Mouse (Mus musculus) hindbrain, postnatal 0 days (tissue): ENCODE data around the gene Ogg1. TPM values are rescaled to one million over a fixed set of nuclear protein-coding genes. Genes with fewer than 3 reads are reported as not detected.

Experiments
- ATAC-seq: fragments of 200-750 bp; cut with Nextera tagmentation; 2 replicates; pipeline ENCODE4 v1.8.0; 2017; ENCODE audit warnings: mild to moderate bottlenecking, moderate TSS enrichment, moderate library complexity
- DNase-seq: peaks from one replicate; pipeline ENCODE4 v3.0.0-alpha.2; 2015; ENCODE audit warnings: low spot score
- H3K27ac ChIP-seq: fragments of 300-500 bp; sonication (generic); 2 replicates; pipeline ENCODE4 v1.5.1; 2014; ENCODE audit warnings: mild to moderate bottlenecking
- H3K27me3 ChIP-seq: fragments of 300-500 bp; sonication (generic); 2 replicates; pipeline ENCODE4 v1.6.1; 2014; ENCODE audit warnings: low read length, mixed read lengths; ENCODE audit not compliant: insufficient read depth
- H3K36me3 ChIP-seq: fragments of 300-500 bp; sonication (generic); 2 replicates; pipeline ENCODE4 v1.6.1; 2014; ENCODE audit warnings: low read length, mixed read lengths; ENCODE audit not compliant: insufficient read depth
- H3K4me1 ChIP-seq: fragments of 300-500 bp; sonication (generic); 2 replicates; pipeline ENCODE4 v1.6.1; 2014; ENCODE audit warnings: antibody characterized with exemption, low read length, mixed read lengths; ENCODE audit not compliant: insufficient read depth
- H3K4me2 ChIP-seq: fragments of 300-500 bp; sonication (generic); 2 replicates; pipeline ENCODE4 v1.6.1; 2014; ENCODE audit warnings: low read depth, mild to moderate bottlenecking, low read length, moderate library complexity, mixed read lengths
- H3K4me3 ChIP-seq: fragments of 300-500 bp; sonication (generic); 2 replicates; pipeline ENCODE4 v1.5.1; 2014; ENCODE audit warnings: low read length
- H3K9ac ChIP-seq: fragments of 300-500 bp; sonication (generic); replicated peaks from 2 replicates; pipeline ENCODE4 v1.6.1; 2014; ENCODE audit warnings: mild to moderate bottlenecking, low read length, moderate library complexity, mixed read lengths
- H3K9me3 ChIP-seq: fragments of 300-500 bp; sonication (generic); 2 replicates; pipeline ENCODE4 v1.6.1; 2016; ENCODE audit warnings: low read length, mixed read lengths
- CTCF ChIP-seq: IDR thresholded peaks from 2 replicates; pipeline ENCODE4 v1.5.1; 2016; ENCODE audit warnings: antibody characterized with exemption, control low read depth, low read depth
- WGBS: fragments of 180-500 bp; shearing (Covaris S2); extraction: QIAGEN DNeasy Blood & Tissue Kit; methylation state at CpG from one replicate; pipeline ENCODE4 v1.1.7; 2014; 5-methylcytosine and 5-hydroxymethylcytosine counted together
- polyA plus RNA-seq: library from polyadenylated mRNA; unstranded; fragments of >200 nt; fragmentation: Nextera tagmentation; extraction: Ambion mirVana; gene quantifications from 2 replicates; pipeline ENCODE4 v1.2.1, GENCODE M21; 2015
- total RNA-seq: library from RNA; depleted of rRNA; stranded (reverse); fragments of >200 nt; gene quantifications from 2 replicates; pipeline ENCODE4 v1.2.3, GENCODE M21; 2014

Gene Ogg1
- total and polyA plus RNA-seq, 2 experiments from 2014 or later = 8.6 to 17.9 TPM

DNA sequence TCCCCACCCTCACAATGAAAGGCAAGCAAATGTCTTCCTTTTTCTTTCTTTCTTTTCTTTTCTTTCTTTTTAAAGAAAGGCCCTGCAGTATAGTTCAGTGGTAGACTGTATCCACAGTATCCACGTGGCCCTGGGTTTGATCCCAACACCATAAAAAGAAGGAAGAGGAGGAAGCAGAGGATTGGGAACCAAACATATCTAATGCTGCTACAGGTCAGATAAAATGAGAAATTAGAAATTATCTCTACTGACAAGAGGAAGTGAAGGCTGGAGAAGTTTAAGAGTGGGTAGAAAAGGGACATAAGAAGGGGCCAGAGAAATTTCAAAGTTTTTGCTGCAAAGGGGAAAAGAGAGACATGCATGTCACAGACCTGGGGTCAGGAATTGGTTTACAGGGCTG, 40.5 kb upstream of the Ogg1 start:
- no peaks in the 10 kb centered on the region for H3K36me3 ChIP-seq
- no peak overlapping the region for H3K4me2 ChIP-seq
- no peak for DNase-seq
- TF ChIP-seq CTCF = no peak
- H3K27ac ChIP-seq = no peak overlapping the region
- H3K27me3 ChIP-seq = no peaks in the 10 kb centered on the region; the same call in 1 of the 2 replicates
- H3K9me3 ChIP-seq = no peaks in the 10 kb centered on the region
- no peak overlapping the region for H3K4me3 ChIP-seq
- ATAC-seq = no peak
- 53% methylated on average over 1 of the region's 1 CpGs for WGBS
- peaks cover 8% of the 10 kb centered on the region for H3K4me1 ChIP-seq
- no peak overlapping the region for H3K9ac ChIP-seq

DNA sequence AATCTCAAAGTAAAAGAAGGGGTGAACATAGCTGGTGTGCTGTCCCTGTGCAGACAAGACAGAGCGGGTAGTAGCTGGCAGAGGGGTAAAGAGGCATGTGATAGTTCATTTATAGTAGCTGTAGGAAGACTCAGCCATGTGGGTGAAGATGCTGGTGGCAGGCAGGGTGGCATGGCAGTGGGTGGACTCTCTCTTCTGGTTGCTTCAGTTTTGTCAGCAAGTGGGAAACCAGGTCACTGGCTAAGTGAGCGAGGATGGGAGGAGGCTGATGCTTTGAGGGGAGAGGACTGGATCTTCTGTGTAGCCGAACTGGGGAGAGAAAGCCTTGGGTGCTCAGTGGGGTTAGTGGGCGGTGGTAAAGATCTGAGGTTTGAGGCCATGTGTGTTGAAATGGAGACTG, 39.5 kb upstream of the Ogg1 start:
- H3K36me3 ChIP-seq = no peaks in the 10 kb centered on the region
- 67% methylated on average over 4 of the region's 4 CpGs for WGBS
- H3K27ac ChIP-seq = no peak overlapping the region
- no peak for ATAC-seq
- no peaks in the 10 kb centered on the region; the same call in 1 of the 2 replicates for H3K27me3 ChIP-seq
- no peak for TF ChIP-seq CTCF
- DNase-seq = no peak
- H3K4me2 ChIP-seq = no peak overlapping the region
- no peaks in the 10 kb centered on the region for H3K9me3 ChIP-seq
- peaks cover 6% of the 10 kb centered on the region for H3K4me1 ChIP-seq
- H3K9ac ChIP-seq = no peak overlapping the region
- H3K4me3 ChIP-seq = no peak overlapping the region

DNA sequence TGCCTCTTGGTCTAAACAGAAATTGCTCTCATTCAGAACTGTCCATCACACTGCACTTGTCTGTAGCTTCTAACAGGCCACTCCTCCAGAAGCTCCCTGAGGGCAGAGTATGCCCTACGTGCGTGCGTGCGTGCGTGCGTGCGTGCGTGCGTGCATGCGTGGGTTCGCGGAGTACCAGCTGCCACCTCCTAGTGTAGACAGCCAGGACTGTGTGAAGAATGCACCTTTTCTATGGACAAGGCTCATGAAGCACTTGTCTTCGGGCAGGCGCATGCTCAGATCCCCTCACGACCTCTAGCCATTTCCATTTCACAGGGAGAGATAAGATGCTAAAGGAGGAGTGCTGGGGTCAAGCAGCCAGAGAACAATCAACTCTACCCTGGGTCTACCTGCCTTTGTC, 37.4 kb upstream of the Ogg1 start:
- no peaks in the 10 kb centered on the region for H3K27me3 ChIP-seq
- H3K4me1 ChIP-seq = no peaks in the 10 kb centered on the region
- H3K27ac ChIP-seq = no peak overlapping the region
- no peaks in the 10 kb centered on the region for H3K36me3 ChIP-seq
- no peaks in the 10 kb centered on the region for H3K9me3 ChIP-seq
- ATAC-seq = no peak
- WGBS = 92% methylated on average over 15 of the region's 15 CpGs
- H3K4me3 ChIP-seq = no peak overlapping the region
- H3K9ac ChIP-seq = no peak overlapping the region
- DNase-seq = no peak
- no peak overlapping the region for H3K4me2 ChIP-seq
- no peak for TF ChIP-seq CTCF

DNA sequence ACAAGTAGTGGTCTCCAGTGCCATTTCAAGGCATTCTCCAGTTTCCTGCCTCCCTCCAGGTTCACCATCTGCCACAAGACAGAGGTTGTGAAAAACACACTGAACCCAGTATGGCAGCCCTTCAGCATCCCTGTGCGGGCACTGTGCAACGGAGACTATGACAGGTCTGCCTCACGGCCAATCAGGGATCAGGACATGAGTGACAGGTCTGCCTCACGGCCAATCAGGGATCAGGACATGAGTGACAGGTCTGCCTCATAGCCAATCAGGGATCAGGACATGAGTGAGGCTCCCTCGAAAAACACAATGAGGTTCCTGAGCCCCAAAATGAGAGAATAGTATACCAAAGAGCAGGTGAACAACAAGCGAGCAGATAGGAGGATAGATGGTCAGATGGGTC, 36.4 kb upstream of the Ogg1 start:
- H3K9me3 ChIP-seq = no peaks in the 10 kb centered on the region
- H3K27ac ChIP-seq = no peak overlapping the region
- WGBS = 74% methylated on average over 6 of the region's 6 CpGs
- no peak overlapping the region for H3K9ac ChIP-seq
- no peaks in the 10 kb centered on the region for H3K4me1 ChIP-seq
- TF ChIP-seq CTCF = no peak
- no peak for ATAC-seq
- no peak overlapping the region for H3K4me2 ChIP-seq
- H3K27me3 ChIP-seq = no peaks in the 10 kb centered on the region
- H3K4me3 ChIP-seq = no peak overlapping the region
- H3K36me3 ChIP-seq = no peaks in the 10 kb centered on the region
- DNase-seq = no peak

DNA sequence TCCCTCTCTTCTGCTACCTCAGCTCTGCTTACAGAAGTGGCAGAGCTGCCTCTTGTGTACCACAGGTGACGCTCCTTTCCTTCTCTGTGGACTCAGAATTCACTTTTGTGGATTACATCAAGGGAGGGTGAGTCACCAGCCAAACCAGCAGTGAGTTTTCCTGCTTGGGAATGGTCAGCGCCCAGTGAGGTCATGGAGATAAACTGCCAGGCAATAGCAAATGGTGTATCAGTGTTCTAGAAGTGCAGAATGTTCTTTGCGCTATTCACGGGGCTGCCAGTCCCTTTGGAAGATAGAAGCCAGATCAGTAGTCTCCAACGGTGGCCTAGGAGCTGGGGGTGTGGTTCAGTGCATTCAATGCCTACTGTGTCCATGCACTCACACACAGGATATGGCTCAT, 33.8 kb upstream of the Ogg1 start:
- Histone ChIP-seq H3K27me3 (no peaks in the 10 kb centered on the region), H3K27ac (no peak overlapping the region), H3K4me3 (no peak overlapping the region), H3K4me2 (no peak overlapping the region), H3K4me1 (no peaks in the 10 kb centered on the region), H3K36me3 (no peaks in the 10 kb centered on the region), H3K9me3 (no peaks in the 10 kb centered on the region), H3K9ac (no peak overlapping the region)
- DNase-seq = no peak
- no peak for ATAC-seq
- WGBS = 81% methylated on average over 5 of the region's 5 CpGs
- TF ChIP-seq CTCF = no peak

DNA sequence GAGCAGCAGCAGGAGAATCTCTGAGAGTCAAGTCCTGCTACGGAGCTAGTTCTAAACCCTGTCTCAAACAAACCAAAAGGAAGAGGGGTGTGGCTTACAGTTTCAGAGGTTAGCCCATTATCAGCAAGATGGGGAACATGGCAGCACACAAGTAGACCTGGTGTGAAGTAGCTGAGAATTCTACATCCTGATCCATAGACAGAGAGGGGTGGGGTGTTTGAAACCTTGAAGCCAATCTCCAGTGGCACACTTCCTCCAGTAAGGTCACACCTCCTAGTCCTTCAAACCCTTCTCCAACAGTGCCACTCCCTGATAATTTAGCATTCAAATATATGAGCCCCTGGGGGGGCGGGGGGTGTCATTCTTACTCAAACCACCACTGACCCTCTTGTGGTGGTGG, 30.7 kb upstream of the Ogg1 start:
- Histone ChIP-seq H3K27ac (no peak overlapping the region), H3K4me3 (no peak overlapping the region), H3K9ac (no peak overlapping the region), H3K4me2 (no peak overlapping the region), H3K4me1 (no peaks in the 10 kb centered on the region), H3K9me3 (no peaks in the 10 kb centered on the region), H3K27me3 (no peaks in the 10 kb centered on the region), H3K36me3 (no peaks in the 10 kb centered on the region)
- no peak for TF ChIP-seq CTCF
- no peak for ATAC-seq
- no peak for DNase-seq
- WGBS = 81% methylated on average over 2 of the region's 2 CpGs

DNA sequence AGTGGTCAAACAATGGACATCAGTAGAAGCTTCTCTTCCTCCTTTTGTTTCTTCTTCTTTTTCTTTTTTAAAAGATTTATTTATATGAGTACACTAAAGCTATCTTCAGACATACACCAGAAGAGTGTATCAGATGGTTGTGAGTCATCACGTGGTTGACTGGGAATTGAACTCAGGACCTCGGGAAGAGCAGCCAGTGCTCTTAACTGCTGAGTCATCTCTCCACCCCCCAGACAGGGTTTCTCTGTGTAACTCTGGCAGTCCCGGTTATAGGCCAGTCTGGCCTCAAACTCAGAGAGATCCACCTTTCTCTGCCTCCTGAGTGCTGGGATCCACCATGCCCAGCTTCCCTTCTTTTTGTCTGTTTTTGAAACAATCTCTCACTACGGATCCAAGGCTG, 30.1 kb upstream of the Ogg1 start:
- no peak for TF ChIP-seq CTCF
- H3K27me3 ChIP-seq = no peaks in the 10 kb centered on the region
- DNase-seq (no peak), ATAC-seq (no peak)
- H3K36me3 ChIP-seq = no peaks in the 10 kb centered on the region
- H3K4me3 ChIP-seq = no peak overlapping the region
- H3K9me3 ChIP-seq = no peaks in the 10 kb centered on the region
- no peak overlapping the region for H3K27ac ChIP-seq
- WGBS = 69% methylated on average over 4 of the region's 4 CpGs
- no peak overlapping the region for H3K9ac ChIP-seq
- H3K4me1 ChIP-seq = no peaks in the 10 kb centered on the region
- no peak overlapping the region for H3K4me2 ChIP-seq
